Mouse (Mus musculus) kidney, postnatal 14 days (tissue): ENCODE measurements at regions not wholly inside any gene's neighbourhood (a gene's known extent, or its start where the extent isn't known, plus 50 kb on each side); places are given as distances from the start of the nearest gene placed in this dataset.
"Not testable (repeated sequence)": the region's sequence is repeated elsewhere in the genome, so short reads cannot be mapped to it uniquely, and the experiment has no call there.

Source experiments
- DNase-seq: peaks from one replicate; pipeline ENCODE4 v3.0.0; 2022; ENCODE audit warnings: mixed read lengths

- DNase-seq, result peak; percentile 76
Observed at GRCm38 (mm10) chr12:69485652-69486651, 96.9 kb downstream of the Vcpkmt start.

- DNase-seq, result no peak
Observed at GRCm38 (mm10) chr12:69481420-69481819, 101.4 kb downstream of the Vcpkmt start.

- DNase-seq, result no peak
Observed at GRCm38 (mm10) chr12:69476631-69477091, 104.4 kb upstream of the Gm9887 start.

DNA sequence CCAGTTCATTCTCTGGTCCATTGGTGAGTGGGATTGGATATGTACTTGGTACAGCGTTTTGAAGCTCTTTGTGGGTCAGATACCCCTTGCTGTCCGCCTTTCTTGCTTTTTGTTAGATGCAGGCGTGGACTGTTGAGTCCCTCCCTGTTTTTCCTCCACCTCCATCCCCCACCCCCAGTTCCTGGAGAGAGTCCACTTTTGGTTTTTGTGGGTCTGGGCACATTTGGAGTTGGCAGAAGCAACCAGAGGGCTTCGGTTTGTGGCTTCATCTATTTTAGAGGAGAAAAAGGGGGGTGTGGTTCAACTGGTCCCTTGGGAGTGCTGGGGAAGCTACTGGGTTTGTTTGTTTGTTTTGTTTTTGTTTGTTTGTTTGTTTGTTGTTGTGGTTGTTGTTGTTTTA is 103.9 kb upstream of the Gm9887 start:
- DNase-seq, result no peak

- no peak for DNase-seq
Observed at GRCm38 (mm10) chr12:69474916-69475661, 102.8 kb upstream of the Gm9887 start.

DNA sequence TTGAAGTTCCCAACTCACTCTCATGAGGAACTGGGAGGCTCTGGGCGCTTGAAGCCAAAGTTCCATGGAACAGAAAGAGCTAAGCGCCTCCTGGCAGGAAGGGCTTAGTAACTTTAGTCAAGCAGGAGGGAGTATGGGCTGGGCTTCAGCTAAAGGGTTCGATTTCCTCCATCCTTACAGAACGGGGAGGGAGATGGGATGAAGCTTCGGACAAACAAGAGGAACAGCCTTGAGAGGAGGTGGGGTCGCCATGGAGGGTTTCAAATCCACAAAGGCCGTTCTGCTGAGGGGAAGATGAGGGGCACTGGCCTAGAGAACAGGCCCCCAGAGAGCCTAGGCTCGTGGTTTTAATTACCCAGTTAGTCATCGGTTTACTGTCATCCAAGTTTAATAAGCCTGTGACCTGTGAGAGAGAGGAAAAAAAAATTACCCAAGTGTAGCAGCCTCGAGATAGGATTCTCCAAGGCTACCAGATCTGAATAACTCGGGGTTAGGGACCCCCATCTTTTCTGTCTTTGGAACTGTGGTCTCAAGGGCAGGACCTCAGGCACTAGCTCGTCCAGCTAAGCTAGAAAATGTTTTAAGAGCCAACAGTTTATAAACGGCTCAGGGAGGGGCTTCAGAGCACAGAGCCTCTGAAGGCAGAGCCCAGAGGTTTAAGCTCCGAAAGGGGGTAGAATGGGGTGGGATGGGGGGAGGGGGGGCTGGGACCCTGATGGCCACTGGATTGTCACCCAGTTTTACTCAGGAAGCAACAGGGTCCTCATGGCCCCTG is 102.1 kb upstream of the Gm9887 start:
- no peak for DNase-seq

GRCm38 (mm10) chr12:69473379-69474057 is 101.3 kb upstream of the Gm9887 start:
- no peak for DNase-seq

- DNase-seq, result no peak
Observed at GRCm38 (mm10) chr12:69472912-69473311, 100.7 kb upstream of the Gm9887 start.

DNA sequence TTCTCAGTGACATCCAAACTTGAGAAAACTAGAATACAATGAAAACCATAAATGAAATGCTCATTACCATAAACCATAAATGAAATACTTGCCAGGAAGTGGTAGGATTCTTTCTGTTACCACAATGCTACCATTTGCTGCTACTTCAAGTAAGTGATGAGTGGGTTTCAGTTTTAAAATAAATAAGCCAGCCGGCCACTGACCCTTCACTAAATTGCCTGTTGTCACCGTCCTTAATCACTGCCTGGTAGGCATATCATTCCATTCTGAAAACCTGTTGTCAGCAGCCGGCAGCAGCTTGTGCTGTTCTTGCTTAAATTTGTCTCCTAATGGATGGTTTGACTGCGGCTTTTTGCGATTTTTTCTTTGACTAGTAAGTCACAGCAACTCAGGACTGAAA is 99.6 kb upstream of the Gm9887 start:
- no peak for DNase-seq

GRCm38 (mm10) chr12:69469004-69469403 is 96.7 kb upstream of the Gm9887 start:
- DNase-seq, result no peak

DNA sequence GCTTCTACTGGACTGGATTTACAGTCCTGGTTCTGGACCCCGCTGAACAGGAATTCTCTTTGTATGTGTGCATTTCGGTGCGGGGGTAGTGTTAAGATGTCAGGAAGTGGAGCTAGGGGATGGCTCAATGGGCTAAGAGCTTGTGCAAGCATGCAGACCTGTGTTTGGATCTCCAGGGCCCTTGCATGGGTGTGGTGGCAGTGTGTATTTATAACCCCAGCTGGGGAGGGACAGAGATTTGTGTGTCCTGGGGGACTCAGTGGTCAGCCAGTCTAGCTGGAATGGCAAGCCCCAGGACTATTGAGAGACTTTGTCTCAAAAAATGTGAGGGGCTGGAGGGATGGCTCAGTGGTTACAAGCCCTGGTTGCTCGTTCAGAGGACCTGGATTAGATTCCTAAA is 95.1 kb upstream of the Gm9887 start:
- no peak for DNase-seq

DNA sequence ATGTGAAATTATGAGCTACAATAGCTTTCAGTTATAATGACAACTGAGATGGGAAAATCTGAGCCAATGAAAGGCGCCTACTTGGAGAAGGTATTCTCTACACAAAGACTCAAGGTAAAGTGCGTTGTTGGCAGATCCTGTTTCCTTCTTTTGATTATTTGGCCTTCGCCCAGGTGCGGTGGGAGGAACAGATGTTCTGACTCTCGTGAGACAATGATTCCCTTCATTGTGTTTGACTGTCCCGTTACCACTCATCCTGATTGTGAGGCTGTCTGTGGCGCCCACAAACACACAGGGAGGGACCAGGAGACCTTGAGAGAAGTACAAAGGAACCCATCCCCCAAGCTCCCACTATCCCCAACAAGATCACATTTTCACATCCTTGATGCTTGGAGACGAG is 92.6 kb upstream of the Gm9887 start:
- DNase-seq, result no peak

DNA sequence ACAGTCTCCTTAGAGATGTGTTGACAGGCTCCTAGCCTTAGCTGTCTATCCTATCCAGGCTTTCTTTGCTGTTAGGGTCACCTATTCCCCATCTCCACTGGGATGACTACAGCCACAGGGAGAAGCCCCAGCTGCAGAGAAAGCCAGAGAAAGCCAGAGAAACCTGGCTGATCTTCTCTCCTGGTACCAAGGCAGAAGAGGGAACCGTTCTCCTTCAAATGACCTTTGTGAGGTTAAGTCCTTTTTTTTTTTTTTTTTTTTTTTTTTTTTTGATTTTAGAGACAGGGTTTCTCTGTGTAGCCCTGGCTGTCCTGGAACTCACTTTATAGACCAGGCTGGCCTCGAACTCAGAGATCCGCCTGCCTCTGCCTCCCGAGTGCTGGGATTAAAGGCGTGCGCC is 91.1 kb upstream of the Gm9887 start:
- not testable (repeated sequence) for DNase-seq

DNA sequence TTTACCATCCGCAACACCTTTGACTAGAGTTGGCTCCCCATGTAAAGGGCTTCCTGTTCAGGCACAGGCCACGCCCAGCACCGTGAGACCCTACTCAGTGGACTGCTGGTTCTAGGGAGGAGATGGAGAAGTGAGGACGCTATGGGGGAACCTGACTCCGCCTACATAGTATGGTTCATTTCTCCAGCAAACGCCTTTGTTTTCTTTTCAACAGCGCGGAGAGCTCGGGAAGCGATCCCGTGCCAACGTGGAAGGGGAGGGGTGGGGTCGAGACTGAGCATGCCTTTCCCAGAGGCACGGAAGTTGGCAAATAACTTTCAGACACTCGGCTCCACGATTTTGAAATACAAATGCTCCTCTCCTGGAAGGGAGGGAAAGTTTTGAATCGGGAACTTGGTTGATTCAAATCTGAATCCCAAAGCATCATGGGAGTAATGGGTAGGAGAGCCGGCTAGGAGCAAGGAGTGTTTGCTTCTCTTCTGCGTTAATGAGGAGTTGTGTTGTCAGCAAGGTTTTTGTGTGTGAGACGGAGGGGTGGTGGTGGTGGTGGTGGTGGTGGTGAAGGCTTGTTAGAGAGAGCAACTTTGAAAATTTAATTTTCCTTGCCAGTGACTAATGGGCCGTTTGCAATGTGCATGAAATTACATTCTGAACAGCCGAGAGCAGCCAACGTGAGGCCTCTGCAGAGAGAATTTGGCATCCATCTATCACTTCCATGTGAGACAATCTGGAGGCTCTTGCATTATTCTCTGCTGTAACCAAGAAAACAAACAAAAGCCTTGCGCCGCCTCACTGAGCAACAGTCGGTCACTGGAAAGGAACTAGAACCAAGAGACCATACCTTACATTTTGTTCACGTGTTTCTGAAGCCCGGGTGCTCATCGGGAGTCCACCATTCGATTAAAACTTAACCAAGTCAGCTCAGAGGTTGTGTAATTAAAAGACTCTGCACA is 89.9 kb upstream of the Gm9887 start:
- peak; percentile 62 for DNase-seq

DNA sequence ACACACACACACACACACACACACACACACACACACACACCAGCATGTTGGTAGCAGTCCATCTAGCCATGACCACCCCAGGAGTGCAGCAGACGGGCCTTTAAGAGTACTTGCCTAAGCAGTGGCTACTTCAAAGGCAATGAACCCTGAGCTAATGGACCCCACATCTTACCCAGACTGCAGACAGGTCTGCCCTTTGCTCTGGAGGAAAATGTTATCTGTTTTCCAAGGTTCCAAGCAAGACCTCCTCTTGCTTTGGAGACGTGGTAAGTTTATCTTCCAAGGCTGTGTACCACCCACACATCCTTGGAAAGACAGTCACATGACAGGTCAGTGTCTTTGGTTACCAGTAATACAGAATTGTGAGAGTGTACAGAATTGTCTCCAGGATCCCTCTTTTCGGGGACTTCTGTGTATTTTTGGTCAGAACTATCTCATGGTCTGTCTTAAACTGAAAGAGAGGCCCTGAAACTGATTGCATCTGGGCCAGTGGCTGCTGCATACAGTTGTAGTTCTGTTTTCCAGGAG is 88.4 kb upstream of the Gm9887 start:
- no peak for DNase-seq

DNA sequence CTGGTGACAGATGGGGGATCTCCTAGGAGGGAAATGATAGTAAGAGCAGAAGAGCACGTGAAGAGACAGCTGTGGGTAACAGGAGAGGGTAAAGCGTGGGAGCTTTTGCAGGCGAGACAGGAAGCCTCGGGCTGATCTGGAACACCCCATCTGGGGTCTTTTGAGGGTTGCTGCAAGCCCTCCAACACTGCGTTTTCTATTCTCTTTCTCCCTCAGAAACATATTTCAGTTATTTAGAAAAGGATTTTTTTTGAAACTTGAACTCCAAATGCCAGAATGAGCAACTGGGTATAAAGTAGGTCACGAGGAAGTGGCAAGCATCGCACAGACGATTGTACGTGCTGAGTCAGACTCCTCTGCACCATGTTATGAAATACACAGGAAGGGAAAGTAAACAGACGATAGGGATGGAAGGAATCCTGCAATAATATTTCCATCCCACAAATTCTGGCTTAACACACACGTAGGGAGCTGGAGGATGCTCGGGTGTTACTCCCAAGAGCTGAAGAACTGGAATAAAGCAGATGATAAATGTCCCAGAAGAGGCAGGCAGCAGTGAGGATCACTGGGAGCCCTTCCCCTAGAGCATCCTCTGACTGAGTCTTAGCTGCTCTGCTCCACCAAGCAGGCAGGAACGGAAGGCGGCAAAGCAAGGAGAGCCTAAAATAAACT is 86.0 kb upstream of the Gm9887 start:
- peak; percentile 47 for DNase-seq

- no peak for DNase-seq
Observed at GRCm38 (mm10) chr12:69456746-69457145, 84.5 kb upstream of the Gm9887 start.

DNA sequence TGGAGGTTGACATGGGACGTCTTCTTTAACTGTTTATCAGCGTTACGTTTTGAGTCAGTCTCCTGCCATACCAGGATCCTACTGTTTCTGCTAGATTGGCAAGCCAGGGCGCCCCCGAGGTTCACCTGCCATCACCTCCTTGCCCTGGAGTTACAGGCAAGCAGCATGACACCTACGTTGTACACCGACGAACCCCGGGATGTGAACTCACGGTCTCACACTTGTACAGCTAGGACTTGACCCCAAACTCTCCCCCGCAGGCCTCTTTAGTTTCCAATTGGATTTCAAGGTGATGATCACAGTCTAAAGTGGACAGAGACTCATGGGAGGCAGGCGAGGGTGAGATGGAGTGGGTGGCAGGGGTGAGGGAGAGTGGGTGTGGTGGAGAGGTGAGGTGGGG is 83.9 kb upstream of the Gm9887 start:
- no peak for DNase-seq

DNA sequence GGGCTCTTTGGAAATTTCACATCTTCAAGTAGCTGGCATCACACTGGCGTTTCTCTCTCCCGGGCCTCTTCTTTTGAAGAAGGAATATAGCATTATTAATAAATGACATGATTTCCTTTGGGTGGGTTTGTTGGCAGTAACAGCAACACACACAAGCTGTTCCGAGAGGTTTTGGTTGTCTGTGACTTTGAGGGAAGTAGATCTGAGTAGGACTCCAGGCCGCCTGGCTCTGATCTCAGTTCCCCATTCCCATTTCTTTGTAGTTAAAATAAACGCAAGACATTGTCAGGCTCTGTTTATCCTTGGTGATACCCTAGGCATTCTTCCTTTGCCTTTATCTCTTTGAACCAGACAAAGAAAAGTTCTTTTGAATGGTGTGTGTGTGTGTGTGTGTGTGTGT is 83.3 kb upstream of the Gm9887 start:
- no peak for DNase-seq

GRCm38 (mm10) chr12:69453544-69453943 is 81.3 kb upstream of the Gm9887 start:
- no peak for DNase-seq
